Mouse (Mus musculus): Measurements from ENCODE around the gene Zfp663. TPM values are rescaled to one million over a fixed set of nuclear protein-coding genes. Genes with fewer than 3 reads are reported as not detected.

Zfp663 gene
- polyA plus RNA-seq, 1 experiment from 2014 or later = 4.5 TPM

DNA sequence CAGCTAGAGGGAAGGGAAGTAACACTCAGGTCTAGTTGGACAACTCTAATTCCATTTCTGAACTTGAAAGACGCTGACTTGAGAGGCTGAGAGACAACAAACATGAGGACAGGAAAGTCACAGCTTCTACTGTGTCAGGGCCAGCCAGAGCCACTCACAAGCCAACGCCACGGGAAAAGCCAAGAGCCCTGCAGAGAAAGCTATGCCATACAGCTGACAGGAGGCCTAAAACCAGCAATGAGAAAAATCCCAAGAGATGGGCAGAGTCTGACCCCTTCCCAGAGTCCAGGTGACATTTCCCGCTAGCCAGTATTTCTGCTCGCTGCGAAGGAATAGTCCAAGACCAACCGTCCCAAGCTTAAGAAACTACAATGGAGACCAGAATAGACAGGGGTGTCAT, 49.6 kb downstream of the Zfp663 start:
- H3K27me3 ChIP-seq (replicated peaks; ENCODE audit: control insufficient read depth, insufficient read depth, low read length) = no peaks in the 10 kb centered on the region
- H3K27ac ChIP-seq (ENCODE audit: low read depth, low read length) = no peak overlapping the region
- H3K4me1 ChIP-seq (ENCODE audit: control insufficient read depth, insufficient read depth, low read depth, low read length) = peaks cover 57% of the 10 kb centered on the region
- H3K9me3 ChIP-seq (ENCODE audit: control insufficient read depth, low read length) = no peaks in the 10 kb centered on the region
- peaks cover 13% of the 10 kb centered on the region for H3K36me3 ChIP-seq (ENCODE audit: control insufficient read depth, insufficient read depth, low read length)
- no peak overlapping the region for H3K4me2 ChIP-seq (ENCODE audit: low read length)
- no peak overlapping the region for H3K9ac ChIP-seq (ENCODE audit: low read depth, low read length)
- H3K4me3 ChIP-seq (ENCODE audit: low read length) = no peak overlapping the region
- ATAC-seq = no peak
- 71% methylated on average over 7 of the region's 7 CpGs for WGBS

DNA sequence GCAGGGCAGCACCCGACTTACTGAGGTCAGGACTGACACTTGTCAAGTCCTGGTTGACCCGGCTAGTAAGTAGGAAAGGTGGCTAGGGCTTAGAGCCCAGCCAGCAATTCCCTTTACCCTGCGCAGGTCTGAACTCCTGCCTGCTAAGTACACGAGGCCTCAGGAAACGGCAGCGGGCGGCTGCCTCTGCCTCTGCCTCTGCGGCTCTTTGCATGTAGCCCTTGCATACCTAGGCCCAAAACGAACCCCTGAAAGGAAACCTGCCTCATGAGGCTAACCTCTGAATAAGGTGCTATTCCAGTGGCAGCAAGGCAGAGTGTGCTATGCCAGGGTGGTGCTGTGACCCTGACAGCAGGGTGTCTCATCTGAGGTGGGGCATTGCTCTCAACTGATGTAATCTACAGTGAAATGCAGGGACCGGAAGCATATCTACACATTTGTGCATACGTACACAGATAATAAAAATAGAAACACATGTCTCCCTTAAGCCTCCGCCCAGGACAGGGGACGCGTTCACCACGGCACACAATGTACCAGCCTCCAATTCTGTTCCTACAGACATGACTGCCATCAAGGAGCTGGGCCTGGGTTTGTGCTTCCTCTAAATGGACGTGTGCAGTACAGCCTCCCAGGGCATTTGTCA, 50.8 kb downstream of the Zfp663 start:
- Histone ChIP-seq H3K36me3 (ENCODE audit: control insufficient read depth, insufficient read depth, low read length) (peaks cover 23% of the 10 kb centered on the region), H3K4me3 (ENCODE audit: low read length) (no peak overlapping the region), H3K9ac (ENCODE audit: low read depth, low read length) (peak overlapping the region; percentile 50), H3K27ac (ENCODE audit: low read depth, low read length) (peak overlapping the region; percentile 85), H3K27me3 (replicated peaks; ENCODE audit: control insufficient read depth, insufficient read depth, low read length) (no peaks in the 10 kb centered on the region), H3K4me1 (ENCODE audit: control insufficient read depth, insufficient read depth, low read depth, low read length) (peaks cover 52% of the 10 kb centered on the region), H3K4me2 (ENCODE audit: low read length) (no peak overlapping the region; the same call in 1 of the 2 replicates), H3K9me3 (ENCODE audit: control insufficient read depth, low read length) (no peaks in the 10 kb centered on the region)
- ATAC-seq = no peak
- WGBS = 46% methylated on average over 16 of the region's 16 CpGs

DNA sequence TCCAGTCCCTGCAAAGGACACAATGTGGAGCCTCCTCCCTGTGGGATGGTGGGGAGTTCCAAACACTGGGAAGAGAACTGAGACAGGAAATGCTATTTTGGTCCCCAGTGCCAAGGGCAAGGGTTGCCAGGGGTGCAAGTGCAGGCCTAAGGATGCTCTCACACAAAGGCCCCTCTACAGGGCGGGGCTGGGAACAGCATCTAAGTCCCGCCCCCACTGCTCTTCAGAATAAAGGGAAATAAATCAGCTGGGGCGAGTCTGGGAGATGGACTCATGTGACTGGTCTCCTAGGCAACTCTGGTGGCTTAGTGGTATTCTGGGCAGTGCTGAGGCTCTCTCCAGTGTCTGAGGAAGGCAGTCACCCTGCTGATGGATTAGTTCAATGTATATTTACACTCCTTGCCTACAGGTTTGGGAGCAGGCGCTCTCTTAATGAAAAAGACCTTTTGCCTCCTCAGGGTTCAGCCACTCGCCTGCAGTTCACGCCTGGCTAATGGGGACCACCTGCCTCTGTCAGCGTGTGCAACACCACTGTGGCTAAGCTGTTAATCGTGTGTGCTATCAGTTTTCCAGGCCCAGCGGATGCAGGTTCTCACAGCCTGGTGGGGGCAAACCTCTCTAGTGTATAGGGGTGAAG, 51.6 kb downstream of the Zfp663 start:
- Histone ChIP-seq H3K4me3 (ENCODE audit: low read length) (no peak overlapping the region), H3K4me2 (ENCODE audit: low read length) (peak overlapping the region; percentile 30), H3K27ac (ENCODE audit: low read depth, low read length) (peak overlapping the region; percentile 85), H3K27me3 (replicated peaks; ENCODE audit: control insufficient read depth, insufficient read depth, low read length) (no peaks in the 10 kb centered on the region), H3K4me1 (ENCODE audit: control insufficient read depth, insufficient read depth, low read depth, low read length) (peaks cover 50% of the 10 kb centered on the region), H3K9me3 (ENCODE audit: control insufficient read depth, low read length) (no peaks in the 10 kb centered on the region), H3K9ac (ENCODE audit: low read depth, low read length) (peak overlapping the region; percentile 50), H3K36me3 (ENCODE audit: control insufficient read depth, insufficient read depth, low read length) (peaks cover 24% of the 10 kb centered on the region)
- 6% methylated on average over 9 of the region's 9 CpGs for WGBS
- ATAC-seq = peak; percentile 88

DNA sequence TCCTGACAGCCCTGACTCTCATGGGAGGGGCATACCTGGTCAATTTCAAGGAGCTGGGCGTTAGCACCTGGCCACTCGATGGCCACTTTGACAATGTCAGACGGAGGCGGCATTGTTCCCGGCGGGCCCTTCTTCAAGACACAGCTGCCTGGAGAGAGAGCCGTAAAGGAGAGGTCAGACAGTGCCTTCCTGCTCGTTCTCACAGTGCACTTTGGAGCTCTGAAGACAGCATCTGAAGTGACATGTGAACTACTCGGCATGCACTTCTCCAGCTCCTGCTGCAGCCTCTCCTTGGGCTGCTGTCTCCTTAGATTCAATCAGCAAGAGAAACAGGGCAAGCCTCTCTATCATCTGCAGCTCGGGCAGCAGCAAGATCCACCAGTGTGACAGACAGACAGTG, 52.3 kb downstream of the Zfp663 start:
- H3K4me3 ChIP-seq (ENCODE audit: low read length) = no peak overlapping the region
- peaks cover 49% of the 10 kb centered on the region for H3K4me1 ChIP-seq (ENCODE audit: control insufficient read depth, insufficient read depth, low read depth, low read length)
- H3K9ac ChIP-seq (ENCODE audit: low read depth, low read length) = peak overlapping the region; percentile 50
- no peaks in the 10 kb centered on the region for H3K27me3 ChIP-seq (replicated peaks; ENCODE audit: control insufficient read depth, insufficient read depth, low read length)
- H3K9me3 ChIP-seq (ENCODE audit: control insufficient read depth, low read length) = no peaks in the 10 kb centered on the region
- H3K36me3 ChIP-seq (ENCODE audit: control insufficient read depth, insufficient read depth, low read length) = peaks cover 26% of the 10 kb centered on the region
- H3K4me2 ChIP-seq (ENCODE audit: low read length) = peak overlapping the region; percentile 30; the same call in 1 of the 2 replicates
- 24% methylated on average over 10 of the region's 10 CpGs for WGBS
- no peak for ATAC-seq
- peak overlapping the region; percentile 85 for H3K27ac ChIP-seq (ENCODE audit: low read depth, low read length)

DNA sequence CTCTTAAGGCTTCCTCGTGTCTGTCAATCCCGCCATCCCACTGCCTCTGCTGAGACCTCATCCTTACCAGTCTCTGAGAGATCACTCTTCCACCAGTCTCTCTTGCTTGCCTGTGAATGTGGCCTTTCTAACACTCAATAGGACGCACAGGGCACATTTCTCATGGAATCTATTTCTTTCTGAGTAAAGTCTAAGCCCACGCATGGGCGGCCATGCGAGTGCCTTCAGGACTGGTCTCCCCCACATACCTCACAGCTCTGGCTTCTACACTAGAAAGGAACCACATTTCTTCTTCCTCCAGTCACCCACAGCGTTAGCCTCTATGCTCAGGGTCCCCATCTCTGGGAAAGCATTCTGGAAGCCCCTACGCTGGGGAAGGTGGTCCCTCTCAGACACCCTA, 54.3 kb downstream of the Zfp663 start:
- H3K4me2 ChIP-seq (ENCODE audit: low read length) = no peak overlapping the region
- H3K27ac ChIP-seq (ENCODE audit: low read depth, low read length) = no peak overlapping the region
- H3K9ac ChIP-seq (ENCODE audit: low read depth, low read length) = no peak overlapping the region
- H3K4me1 ChIP-seq (ENCODE audit: control insufficient read depth, insufficient read depth, low read depth, low read length) = peaks cover 58% of the 10 kb centered on the region
- no peaks in the 10 kb centered on the region for H3K9me3 ChIP-seq (ENCODE audit: control insufficient read depth, low read length)
- no peaks in the 10 kb centered on the region for H3K27me3 ChIP-seq (replicated peaks; ENCODE audit: control insufficient read depth, insufficient read depth, low read length)
- WGBS = 86% methylated on average over 8 of the region's 8 CpGs
- no peak for ATAC-seq
- H3K36me3 ChIP-seq (ENCODE audit: control insufficient read depth, insufficient read depth, low read length) = peaks cover 31% of the 10 kb centered on the region
- no peak overlapping the region for H3K4me3 ChIP-seq (ENCODE audit: low read length)

DNA sequence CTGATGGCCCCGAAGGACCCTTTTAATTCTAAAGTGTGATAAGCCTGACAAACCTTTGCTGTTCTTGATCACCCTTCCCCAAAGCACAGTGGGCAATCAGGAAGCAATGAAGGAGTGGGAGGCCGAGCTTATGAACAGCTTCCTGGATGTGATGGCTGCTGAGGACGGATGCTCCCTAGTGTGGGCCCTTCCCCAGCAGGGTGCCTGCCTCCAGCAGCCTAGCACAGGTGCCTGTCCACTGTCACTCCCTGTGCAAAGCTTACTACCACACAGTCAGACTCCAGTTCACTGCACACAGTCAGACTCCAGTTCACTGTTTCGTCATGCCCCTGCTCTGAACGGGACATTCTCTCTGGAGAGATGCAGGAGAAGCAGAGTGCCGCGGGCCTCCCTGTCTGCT, 56.1 kb downstream of the Zfp663 start:
- H3K9me3 ChIP-seq (ENCODE audit: control insufficient read depth, low read length) = no peaks in the 10 kb centered on the region
- H3K4me3 ChIP-seq (ENCODE audit: low read length) = no peak overlapping the region
- ATAC-seq = no peak
- peaks cover 40% of the 10 kb centered on the region for H3K4me1 ChIP-seq (ENCODE audit: control insufficient read depth, insufficient read depth, low read depth, low read length)
- 76% methylated on average over 7 of the region's 7 CpGs for WGBS
- H3K9ac ChIP-seq (ENCODE audit: low read depth, low read length) = no peak overlapping the region
- no peaks in the 10 kb centered on the region for H3K27me3 ChIP-seq (replicated peaks; ENCODE audit: control insufficient read depth, insufficient read depth, low read length)
- peak overlapping the region; percentile 30; the same call in 1 of the 2 replicates for H3K27ac ChIP-seq (ENCODE audit: low read depth, low read length)
- no peak overlapping the region for H3K4me2 ChIP-seq (ENCODE audit: low read length)
- H3K36me3 ChIP-seq (ENCODE audit: control insufficient read depth, insufficient read depth, low read length) = peaks cover 34% of the 10 kb centered on the region

DNA sequence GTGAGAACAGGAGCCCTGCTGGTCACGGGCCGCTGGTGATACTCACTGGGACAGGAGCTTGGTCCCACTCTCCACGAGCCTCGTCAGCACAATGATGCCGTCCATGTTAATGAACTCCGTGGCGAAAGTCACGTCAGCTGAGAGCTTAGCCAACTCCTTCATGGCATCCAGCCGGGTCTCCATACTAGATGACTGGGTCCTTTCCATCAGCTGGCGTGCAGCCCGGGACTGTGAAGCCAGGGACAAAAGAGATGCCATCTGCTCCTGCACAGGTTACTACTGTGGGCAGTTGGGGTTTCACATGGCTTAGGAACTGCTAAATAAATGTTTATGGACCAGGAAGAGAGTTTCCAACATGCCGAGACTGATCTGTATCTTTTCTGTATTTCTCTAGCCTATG, 57.0 kb downstream of the Zfp663 start:
- H3K36me3 ChIP-seq (ENCODE audit: control insufficient read depth, insufficient read depth, low read length) = peaks cover 34% of the 10 kb centered on the region
- H3K27ac ChIP-seq (ENCODE audit: low read depth, low read length) = peak overlapping the region; percentile 60; the same call in 1 of the 2 replicates
- H3K9ac ChIP-seq (ENCODE audit: low read depth, low read length) = no peak overlapping the region
- H3K4me1 ChIP-seq (ENCODE audit: control insufficient read depth, insufficient read depth, low read depth, low read length) = peaks cover 32% of the 10 kb centered on the region
- H3K4me2 ChIP-seq (ENCODE audit: low read length) = no peak overlapping the region
- H3K4me3 ChIP-seq (ENCODE audit: low read length) = no peak overlapping the region
- peak; percentile 58; the same call in 1 of the 2 replicates for ATAC-seq
- H3K27me3 ChIP-seq (replicated peaks; ENCODE audit: control insufficient read depth, insufficient read depth, low read length) = no peaks in the 10 kb centered on the region
- no peaks in the 10 kb centered on the region for H3K9me3 ChIP-seq (ENCODE audit: control insufficient read depth, low read length)
- 38% methylated on average over 12 of the region's 12 CpGs for whole genome bisulfite sequencing

DNA sequence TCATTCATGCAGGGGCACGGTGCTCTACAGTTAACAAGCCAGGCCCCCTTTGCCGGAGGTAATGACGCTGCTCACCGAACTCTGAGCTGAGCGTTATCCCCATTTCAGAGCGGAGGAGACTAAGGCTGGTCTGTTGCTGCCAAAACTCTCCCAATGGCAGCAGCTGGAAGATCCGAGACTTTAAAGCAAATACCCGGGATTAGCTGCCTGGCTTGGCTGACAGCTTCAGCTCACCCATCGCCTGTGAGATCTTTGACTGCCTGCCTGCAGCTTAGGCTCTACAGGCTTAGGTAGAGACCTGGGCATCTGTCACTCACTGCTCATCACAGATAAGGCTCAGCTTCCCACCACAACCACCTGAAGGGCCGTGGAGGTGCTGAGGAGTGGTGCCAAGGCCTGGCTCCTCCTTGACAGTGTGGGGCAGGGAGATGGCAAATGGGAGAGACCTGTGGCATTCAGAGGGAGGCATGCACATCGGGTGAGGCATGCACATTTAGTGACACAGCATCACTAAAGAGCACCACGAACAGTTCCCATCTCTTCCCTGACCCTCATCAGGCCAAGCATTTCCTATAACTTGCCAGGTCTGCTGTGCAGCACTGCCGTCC, 57.6 kb downstream of the Zfp663 start:
- Histone ChIP-seq H3K4me3 (ENCODE audit: low read length) (no peak overlapping the region), H3K27me3 (replicated peaks; ENCODE audit: control insufficient read depth, insufficient read depth, low read length) (no peaks in the 10 kb centered on the region), H3K4me1 (ENCODE audit: control insufficient read depth, insufficient read depth, low read depth, low read length) (peaks cover 25% of the 10 kb centered on the region), H3K27ac (ENCODE audit: low read depth, low read length) (peak overlapping the region; percentile 60), H3K4me2 (ENCODE audit: low read length) (no peak overlapping the region), H3K36me3 (ENCODE audit: control insufficient read depth, insufficient read depth, low read length) (peaks cover 34% of the 10 kb centered on the region), H3K9me3 (ENCODE audit: control insufficient read depth, low read length) (no peaks in the 10 kb centered on the region), H3K9ac (ENCODE audit: low read depth, low read length) (peak overlapping the region; percentile 2)
- WGBS = 40% methylated on average over 13 of the region's 13 CpGs
- ATAC-seq = peak; percentile 18; the same call in 1 of the 2 replicates

DNA sequence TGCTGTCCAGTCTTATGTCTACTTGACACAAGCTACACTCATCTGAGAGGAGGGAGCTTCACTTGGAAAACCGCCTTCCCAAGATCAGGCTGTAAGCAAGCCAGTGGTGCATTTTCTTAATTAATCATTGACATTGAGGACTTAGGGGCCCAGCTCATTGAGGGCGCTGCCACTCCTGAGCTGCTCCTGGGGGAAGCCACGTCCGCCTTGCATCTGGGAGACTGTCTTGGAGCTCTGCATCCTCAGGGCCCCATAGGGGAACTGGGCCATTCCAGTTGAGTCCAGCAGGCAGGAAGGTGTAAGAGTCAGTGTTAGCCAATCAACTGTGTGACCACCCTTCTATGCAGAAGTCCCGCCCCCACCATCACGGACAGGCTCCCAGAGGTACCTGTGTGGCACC, 60.7 kb downstream of the Zfp663 start:
- Histone ChIP-seq H3K27ac (ENCODE audit: low read depth, low read length) (no peak overlapping the region), H3K4me1 (ENCODE audit: control insufficient read depth, insufficient read depth, low read depth, low read length) (peaks cover 22% of the 10 kb centered on the region), H3K4me3 (ENCODE audit: low read length) (no peak overlapping the region), H3K9me3 (ENCODE audit: control insufficient read depth, low read length) (no peaks in the 10 kb centered on the region), H3K27me3 (replicated peaks; ENCODE audit: control insufficient read depth, insufficient read depth, low read length) (no peaks in the 10 kb centered on the region), H3K4me2 (ENCODE audit: low read length) (no peak overlapping the region), H3K9ac (ENCODE audit: low read depth, low read length) (no peak overlapping the region), H3K36me3 (ENCODE audit: control insufficient read depth, insufficient read depth, low read length) (peaks cover 24% of the 10 kb centered on the region)
- 94% methylated on average over 6 of the region's 6 CpGs for WGBS
- no peak for ATAC-seq
